Mouse (Mus musculus) intestine, embryonic 16.5 days (tissue): ENCODE results near the gene Zfp507. TPM values are rescaled to one million over a fixed set of nuclear protein-coding genes. Genes with fewer than 3 reads are reported as not detected.

Experiments used
- ATAC-seq: fragments of 200-750 bp; cut with Nextera tagmentation; 2 replicates; pipeline ENCODE4 v1.8.0; 2017; ENCODE audit warnings: moderate TSS enrichment, moderate library complexity
- H3K27ac ChIP-seq: fragments of 300-500 bp; sonication (generic); 2 replicates; pipeline ENCODE4 v1.5.1; 2014; ENCODE audit warnings: mild to moderate bottlenecking, low read length
- H3K27me3 ChIP-seq: fragments of 300-500 bp; sonication (generic); replicated peaks from 2 replicates; pipeline ENCODE4 v1.6.1; 2014; ENCODE audit warnings: low read length, control low read depth, mixed read lengths; ENCODE audit not compliant: control insufficient read depth, insufficient read depth
- H3K36me3 ChIP-seq: fragments of 300-500 bp; sonication (generic); 2 replicates; pipeline ENCODE4 v1.6.1; 2014; ENCODE audit warnings: low read length, control low read depth; ENCODE audit not compliant: control insufficient read depth, insufficient read depth
- H3K4me1 ChIP-seq: fragments of 300-500 bp; sonication (generic); 2 replicates; pipeline ENCODE4 v1.6.1; 2014; ENCODE audit warnings: low read length, control low read depth, mixed read lengths; ENCODE audit not compliant: control insufficient read depth, insufficient read depth
- H3K4me2 ChIP-seq: fragments of 300-500 bp; sonication (generic); 2 replicates; pipeline ENCODE4 v1.6.1; 2014; ENCODE audit warnings: low read depth, low read length, control low read depth
- H3K4me3 ChIP-seq: fragments of 300-500 bp; sonication (generic); 2 replicates; pipeline ENCODE4 v1.5.1; 2014; ENCODE audit warnings: mild to moderate bottlenecking, low read length
- H3K9ac ChIP-seq: fragments of 300-500 bp; sonication (generic); 2 replicates; pipeline ENCODE4 v1.6.1; 2014; ENCODE audit warnings: low read depth, low read length
- H3K9me3 ChIP-seq: fragments of 300-500 bp; sonication (generic); 2 replicates; pipeline ENCODE4 v1.6.1; 2016; ENCODE audit warnings: low read length, control low read depth; ENCODE audit not compliant: control insufficient read depth
- WGBS: fragments of 180-500 bp; shearing (Covaris S2); extraction: QIAGEN DNeasy Blood & Tissue Kit; methylation state at CpG from one replicate; pipeline ENCODE4 v1.1.7; 2014; 5-methylcytosine and 5-hydroxymethylcytosine counted together
- polyA plus RNA-seq: library from polyadenylated mRNA; unstranded; fragments of >200 nt; fragmentation: Nextera tagmentation; extraction: Ambion mirVana; gene quantifications from 2 replicates; pipeline ENCODE4 v1.2.1, GENCODE M21; 2015

Gene Zfp507
- polyA plus RNA-seq, 1 experiment from 2014 or later, result 10.9 TPM

DNA sequence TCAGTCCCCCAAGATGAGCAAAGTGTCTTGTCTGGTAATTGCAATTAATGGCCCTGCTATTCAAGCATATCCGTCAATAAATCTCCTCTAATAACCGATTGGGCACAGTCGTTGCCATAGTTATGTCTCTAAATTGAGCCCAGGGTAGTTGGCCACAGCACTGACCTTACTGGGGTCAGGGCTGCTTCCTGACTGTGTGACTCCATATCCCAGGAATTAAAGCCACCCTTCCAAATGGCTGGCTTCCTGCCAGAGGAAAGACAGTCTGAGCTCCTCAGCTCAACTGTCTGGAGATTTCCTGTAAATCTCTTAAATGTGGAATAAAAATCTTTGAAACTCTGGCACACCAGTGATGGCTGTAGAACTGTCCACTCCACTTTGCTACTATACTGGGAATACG is 16.7 kb upstream of the Zfp507 start:
- ATAC-seq, result no peak
- Histone ChIP-seq H3K4me1 (no peaks in the 10 kb centered on the region), H3K27ac (no peak overlapping the region), H3K4me3 (no peak overlapping the region), H3K36me3 (no peaks in the 10 kb centered on the region), H3K9me3 (no peaks in the 10 kb centered on the region), H3K27me3 (no peaks in the 10 kb centered on the region), H3K4me2 (no peak overlapping the region), H3K9ac (no peak overlapping the region)
- WGBS, result 60% methylated on average over 4 of the region's 4 CpGs

DNA sequence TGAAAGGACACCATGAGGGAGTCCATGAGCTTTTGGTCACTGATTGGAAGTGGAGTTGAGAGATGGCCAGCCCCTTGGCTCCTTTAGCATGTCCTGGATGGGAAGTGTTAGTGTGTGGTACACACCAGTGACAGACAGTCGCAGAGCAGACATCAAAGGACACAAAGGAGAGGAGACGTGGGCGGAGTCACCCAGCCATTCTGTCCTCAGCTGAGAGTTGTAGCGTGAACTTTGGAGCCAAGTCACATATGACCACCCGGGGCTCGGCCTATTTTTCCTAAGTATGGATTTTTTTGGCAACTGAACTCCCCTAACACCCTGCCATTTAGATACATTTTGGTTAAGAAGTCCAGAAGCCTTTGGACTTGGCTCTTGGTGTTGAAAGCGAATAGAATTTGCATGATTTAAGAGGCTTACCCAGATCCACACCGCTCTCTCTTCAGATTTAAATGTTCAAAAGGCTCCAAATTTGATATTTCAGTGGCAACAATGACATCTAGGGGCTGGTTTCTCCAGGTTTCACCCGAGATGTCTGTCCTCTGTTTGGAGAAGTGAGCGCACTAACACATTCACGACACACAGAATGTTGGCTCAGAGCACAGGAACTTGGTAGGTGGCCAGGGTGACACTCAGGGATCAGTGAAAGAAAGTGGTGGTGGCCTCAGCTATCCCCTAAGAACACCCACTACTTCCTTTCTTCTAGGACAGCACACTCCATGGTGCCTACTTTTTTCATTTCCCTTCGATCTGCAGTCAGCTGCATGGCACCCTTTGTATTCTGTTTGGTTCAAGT is 12.2 kb upstream of the Zfp507 start:
- ATAC-seq, result no peak
- H3K4me1 ChIP-seq, result no peaks in the 10 kb centered on the region
- H3K9me3 ChIP-seq, result no peaks in the 10 kb centered on the region
- no peaks in the 10 kb centered on the region for H3K36me3 ChIP-seq
- no peak overlapping the region for H3K27ac ChIP-seq
- H3K27me3 ChIP-seq, result no peaks in the 10 kb centered on the region; the same call in 1 of the 2 replicates
- no peak overlapping the region for H3K4me2 ChIP-seq
- H3K9ac ChIP-seq, result no peak overlapping the region
- H3K4me3 ChIP-seq, result no peak overlapping the region
- 75% methylated on average over 12 of the region's 12 CpGs for WGBS

DNA sequence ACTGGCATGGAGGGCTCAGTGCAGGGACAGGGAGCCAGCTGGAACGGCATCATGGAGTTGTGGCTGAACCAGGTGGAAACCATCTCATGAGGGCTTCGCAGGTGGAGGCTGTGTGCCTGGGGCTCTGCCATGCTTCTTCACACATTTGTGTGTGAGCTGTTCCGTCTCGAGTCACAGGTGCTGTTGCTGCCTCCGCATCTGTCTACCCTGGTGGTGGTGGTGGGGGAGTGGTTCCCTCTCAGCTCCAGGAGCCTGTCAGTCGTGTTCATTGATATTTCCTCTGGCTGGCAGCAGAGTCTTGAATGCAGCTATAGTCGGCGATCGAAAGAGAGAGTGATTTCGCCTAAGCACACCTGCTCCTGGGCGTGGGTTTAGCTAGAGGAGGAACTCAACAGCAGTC is 10.5 kb upstream of the Zfp507 start:
- Histone ChIP-seq H3K4me1 (no peaks in the 10 kb centered on the region), H3K4me2 (no peak overlapping the region), H3K9me3 (no peaks in the 10 kb centered on the region), H3K27ac (no peak overlapping the region), H3K27me3 (no peaks in the 10 kb centered on the region; the same call in 1 of the 2 replicates), H3K4me3 (no peak overlapping the region), H3K36me3 (no peaks in the 10 kb centered on the region), H3K9ac (no peak overlapping the region)
- 80% methylated on average over 11 of the region's 11 CpGs for WGBS
- ATAC-seq, result no peak

DNA sequence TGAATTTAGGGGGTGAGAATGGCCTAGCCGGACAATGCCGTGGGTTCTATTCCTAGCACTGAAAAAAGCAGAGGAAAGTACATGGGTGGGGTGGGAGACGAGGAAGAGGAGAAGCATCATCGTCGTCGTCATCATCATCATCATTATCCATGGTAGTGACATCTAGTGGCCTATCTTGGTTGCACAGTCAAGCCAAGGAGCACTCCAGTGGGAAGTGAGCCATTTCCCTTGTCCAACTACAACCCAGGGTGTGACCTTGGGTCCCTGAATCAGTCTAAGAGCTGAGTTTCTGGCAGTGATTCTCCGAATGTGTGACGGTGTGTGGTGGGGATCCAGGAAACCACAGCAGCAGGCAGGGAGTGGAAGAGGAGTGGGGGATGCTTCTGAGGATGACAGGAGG is 7.9 kb upstream of the Zfp507 start:
- ATAC-seq, result no peak
- 48% methylated on average over 8 of the region's 8 CpGs for WGBS
- H3K9ac ChIP-seq, result no peak overlapping the region

DNA sequence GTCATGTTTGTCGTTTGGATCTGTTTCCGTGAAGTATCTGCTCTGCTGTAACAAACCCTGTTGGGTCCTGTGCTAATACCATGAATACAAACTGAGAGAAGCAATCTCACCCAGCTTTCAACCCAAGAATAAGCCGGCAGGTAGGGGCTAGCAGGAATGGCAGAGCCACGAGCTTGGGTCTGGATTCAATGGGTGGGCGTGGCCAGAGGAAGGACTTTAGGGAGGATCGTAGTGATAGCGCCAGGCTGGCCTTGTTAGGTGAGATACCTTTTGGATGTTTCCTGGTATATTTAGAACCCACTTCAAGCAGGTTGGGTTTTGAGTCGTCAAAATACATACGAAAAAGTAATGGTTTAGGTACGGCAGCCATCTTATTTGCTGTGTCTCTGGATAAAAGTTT is 1.4 kb upstream of the Zfp507 start:
- Histone ChIP-seq H3K4me2 (no peak overlapping the region), H3K27ac (no peak overlapping the region), H3K4me3 (no peak overlapping the region), H3K27me3 (no peaks in the 10 kb centered on the region), H3K9ac (no peak overlapping the region), H3K4me1 (peaks cover 8% of the 10 kb centered on the region), H3K9me3 (no peaks in the 10 kb centered on the region), H3K36me3 (peaks cover 9% of the 10 kb centered on the region)
- ATAC-seq, result no peak
- WGBS, result 74% methylated on average over 10 of the region's 10 CpGs

More for the DNA sequence above, 7.9 kb upstream of the Zfp507 start:
- H3K36me3 ChIP-seq, result no peaks in the 10 kb centered on the region
- no peaks in the 10 kb centered on the region for H3K9me3 ChIP-seq
- H3K4me2 ChIP-seq, result no peak overlapping the region
- no peaks in the 10 kb centered on the region for H3K4me1 ChIP-seq
- no peak overlapping the region for H3K27ac ChIP-seq
- H3K27me3 ChIP-seq, result no peaks in the 10 kb centered on the region; the same call in 1 of the 2 replicates
- no peak overlapping the region for H3K4me3 ChIP-seq

DNA sequence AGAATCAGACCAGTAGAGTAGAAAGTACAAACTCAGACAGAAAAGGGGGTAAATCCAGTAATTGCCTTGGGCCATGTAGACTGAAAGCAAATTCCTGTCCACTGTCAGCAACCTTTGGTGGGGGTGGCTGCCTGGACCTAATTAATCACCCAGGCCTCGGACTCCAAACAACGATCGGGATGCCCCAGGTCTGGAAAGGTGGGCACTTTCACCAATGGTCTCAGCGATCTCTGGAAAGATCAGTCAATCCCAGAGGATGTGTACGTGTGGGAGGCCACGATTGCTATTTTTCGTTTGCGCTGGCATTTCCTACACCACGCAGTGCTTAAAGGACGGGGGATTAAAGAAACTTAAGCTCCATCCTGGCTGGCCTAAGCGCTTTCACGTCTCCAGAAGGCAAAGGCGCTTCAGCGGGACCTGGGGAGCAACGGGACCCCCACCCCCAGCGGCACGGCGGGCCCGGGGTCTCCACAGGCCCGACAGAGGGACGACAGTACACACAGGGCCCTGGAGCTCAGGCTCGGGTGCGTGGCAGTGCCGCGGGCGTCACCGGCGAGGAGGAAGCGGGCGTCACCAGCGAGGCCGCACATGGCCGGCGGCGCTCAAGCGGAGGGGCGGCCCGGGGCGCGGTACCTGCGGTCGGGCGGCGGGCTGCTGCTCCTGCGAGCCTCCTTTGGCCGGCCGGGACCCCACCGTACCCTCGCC is 450 bp downstream of the Zfp507 start:
- Histone ChIP-seq H3K36me3 (peaks cover 13% of the 10 kb centered on the region), H3K9ac (peak overlapping the region; percentile 100), H3K4me1 (peaks cover 9% of the 10 kb centered on the region), H3K27ac (peak overlapping the region; percentile 85), H3K4me3 (peak overlapping the region; percentile 97), H3K27me3 (no peaks in the 10 kb centered on the region), H3K4me2 (peak overlapping the region; percentile 79), H3K9me3 (no peaks in the 10 kb centered on the region)
- 0% methylated on average over 36 of the region's 49 CpGs for WGBS
- peak; percentile 89 for ATAC-seq

DNA sequence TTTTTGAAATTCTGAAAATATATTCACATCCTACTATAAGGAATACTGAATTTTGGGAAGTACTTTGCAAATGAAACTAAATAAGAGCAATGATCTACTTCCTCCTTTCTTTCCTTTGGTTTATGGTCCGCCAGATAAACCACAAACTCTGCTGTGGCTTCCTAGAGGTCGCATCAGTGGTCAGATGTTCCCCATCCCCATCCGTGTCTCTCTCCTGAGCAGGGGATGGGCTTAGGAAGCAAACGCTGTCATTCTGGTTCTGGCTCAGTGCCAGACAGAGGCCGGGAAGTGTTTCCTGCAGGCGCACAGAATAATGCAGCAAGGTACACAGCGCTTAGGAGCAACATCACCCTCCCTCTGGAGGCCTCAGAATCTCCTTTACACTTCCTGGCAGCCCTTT is 6.7 kb downstream of the Zfp507 start:
- Histone ChIP-seq H3K9me3 (no peaks in the 10 kb centered on the region), H3K36me3 (peaks cover 27% of the 10 kb centered on the region), H3K27ac (no peak overlapping the region), H3K4me2 (no peak overlapping the region), H3K27me3 (no peaks in the 10 kb centered on the region), H3K4me1 (peaks cover 6% of the 10 kb centered on the region), H3K4me3 (no peak overlapping the region), H3K9ac (no peak overlapping the region)
- 39% methylated on average over 7 of the region's 7 CpGs for WGBS
- no peak for ATAC-seq

DNA sequence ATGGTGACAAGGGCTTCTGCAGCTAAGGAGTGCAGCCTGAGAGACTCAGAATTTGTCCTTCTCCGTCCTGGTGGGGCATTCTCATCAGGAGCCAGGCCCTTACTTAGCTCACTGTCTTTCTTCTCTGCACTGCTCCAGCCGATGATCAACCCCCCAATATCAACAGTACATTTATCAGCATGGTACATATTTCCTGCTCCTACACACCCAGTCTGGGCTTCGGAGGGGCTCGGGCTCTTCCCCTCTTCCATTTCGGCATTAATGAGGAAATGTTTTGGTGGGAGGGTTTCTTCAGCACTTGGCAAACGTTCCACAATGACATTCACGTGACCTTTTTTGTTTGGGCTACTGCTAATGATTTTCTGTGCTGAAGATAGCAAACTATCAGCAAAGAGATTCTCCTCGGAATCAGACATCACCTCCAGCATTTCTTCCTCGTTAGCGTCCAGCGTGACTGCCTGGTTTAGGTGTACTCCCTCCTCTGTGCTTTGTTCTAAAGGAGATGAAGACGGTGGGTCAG is 8.6 kb downstream of the Zfp507 start:
- H3K4me2 ChIP-seq, result no peak overlapping the region
- H3K9me3 ChIP-seq, result no peaks in the 10 kb centered on the region
- H3K27me3 ChIP-seq, result no peaks in the 10 kb centered on the region
- no peak overlapping the region for H3K27ac ChIP-seq
- peaks cover 20% of the 10 kb centered on the region for H3K36me3 ChIP-seq
- no peak for ATAC-seq
- 70% methylated on average over 12 of the region's 12 CpGs for WGBS
- H3K4me1 ChIP-seq, result 0 out of 2 replicates have a peak, but pooled peaks cover 4% of the 10 kb centered on the region
- no peak overlapping the region for H3K9ac ChIP-seq
- H3K4me3 ChIP-seq, result no peak overlapping the region

DNA sequence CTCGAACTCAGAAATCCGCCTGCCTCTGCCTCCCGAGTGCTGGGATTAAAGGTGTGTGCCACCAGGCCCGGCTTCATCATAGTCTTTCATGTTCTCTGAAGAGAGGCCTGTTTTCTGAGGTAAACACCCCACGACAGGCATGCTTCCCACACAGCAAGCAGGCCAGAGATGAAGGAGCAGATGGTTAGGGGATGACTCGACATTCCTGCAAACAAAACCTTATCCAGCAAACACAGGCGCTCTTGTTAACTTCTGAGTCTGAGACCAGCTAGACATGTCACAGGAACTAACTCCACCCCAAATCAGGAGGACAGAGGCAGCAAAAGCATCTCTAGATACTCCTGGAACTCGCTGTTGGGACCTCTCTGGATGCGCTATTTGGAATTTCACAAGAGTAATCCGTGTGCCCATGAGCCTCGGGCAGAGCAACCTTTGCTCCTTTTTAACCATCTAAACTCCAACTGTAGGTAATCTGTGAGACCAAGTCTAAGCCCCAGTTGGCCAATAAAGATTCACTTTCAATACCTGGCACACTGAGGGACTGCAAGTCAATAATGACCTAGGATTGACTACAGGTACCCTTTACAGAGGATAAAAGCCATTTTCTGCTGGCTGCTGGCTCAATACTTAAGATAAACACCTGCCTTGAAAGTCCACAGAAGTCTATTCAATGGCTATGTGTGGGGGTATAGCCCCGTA is 10.5 kb downstream of the Zfp507 start:
- 75% methylated on average over 12 of the region's 12 CpGs for WGBS
- peaks cover 16% of the 10 kb centered on the region for H3K36me3 ChIP-seq
- no peak for ATAC-seq

More for the DNA sequence above, 10.5 kb downstream of the Zfp507 start:
- Histone ChIP-seq H3K4me2 (no peak overlapping the region), H3K9me3 (no peaks in the 10 kb centered on the region), H3K4me3 (no peak overlapping the region), H3K4me1 (0 out of 2 replicates have a peak, but pooled peaks cover 2% of the 10 kb centered on the region), H3K27me3 (no peaks in the 10 kb centered on the region), H3K9ac (no peak overlapping the region), H3K27ac (no peak overlapping the region)
